ENCODE assay signal across 8 mouse cellular contexts in the genomic region with DNA sequence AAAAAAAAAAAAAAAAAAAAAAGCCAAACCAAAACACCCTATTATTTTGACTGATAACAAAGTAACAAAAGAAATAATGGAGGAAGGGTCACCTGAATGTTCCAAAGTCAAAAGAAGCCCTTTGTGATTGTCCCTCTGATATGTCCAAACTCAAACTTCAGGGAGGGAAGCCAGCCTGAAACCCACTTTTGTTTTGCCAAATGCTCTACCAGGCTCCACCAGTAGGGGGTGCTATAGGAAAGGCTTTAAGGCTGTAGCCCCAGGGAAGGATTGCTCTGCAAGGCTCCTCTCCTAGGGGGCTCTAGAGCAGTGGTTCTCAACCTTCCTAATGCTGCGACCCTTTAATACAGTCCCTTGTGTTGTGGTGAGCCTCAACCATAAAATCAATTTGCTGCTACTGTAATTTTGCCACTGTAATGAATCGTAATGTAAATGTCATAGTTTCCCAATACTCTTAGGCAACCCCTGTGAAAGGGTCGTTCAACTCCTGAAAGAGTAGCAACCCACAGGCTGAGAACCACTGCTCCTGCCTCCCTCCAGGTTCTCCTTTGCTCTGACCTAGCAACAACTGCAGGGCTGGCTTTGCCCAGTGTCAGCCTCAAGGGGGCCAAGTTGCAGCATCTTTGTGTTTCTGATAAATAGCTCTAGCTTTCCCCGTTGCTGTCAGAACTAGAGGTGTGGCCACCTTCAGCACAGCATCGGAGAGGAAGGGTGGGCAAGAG. TPM values are rescaled to one million over a fixed set of nuclear protein-coding genes. Genes with fewer than 3 reads are reported as not detected.
A peak's percentile ranks its signal among the peaks of the same experiment; 100 is the strongest.
DNase-seq lines count a peak whose midpoint lies in the region; ATAC-seq and TF ChIP-seq lines count a peak whose summit lies in the region.

No protein-coding gene starts in this region.

- H3K4me3 ChIP-seq in gastrocnemius, adult 2 months = no peak overlapping the region
- H3K4me3 ChIP-seq in lung, postnatal 0 days (ENCODE audit: low read depth, low read length) = no peak overlapping the region

- H3K36me3 ChIP-seq in lung, postnatal 0 days (ENCODE audit: insufficient read depth, low read length) = no peaks in the 10 kb centered on the region

- no peak overlapping the region for H3K27ac ChIP-seq in gastrocnemius, adult 2 months
- no peak overlapping the region for H3K27ac ChIP-seq in lung, postnatal 0 days (ENCODE audit: low read length)

- ATAC-seq in lung, postnatal 0 days = 0 out of 2 replicates have a peak, but pooled peaks have one; percentile 28

- TF ChIP-seq CTCF in gastrocnemius, adult 2 months (IDR thresholded peaks at IDR 0.05) = peak; percentile 98
- peak; percentile 89 for TF ChIP-seq CTCF in lung, postnatal 0 days (IDR thresholded peaks at IDR 0.05)

- H3K27me3 ChIP-seq in lung, postnatal 0 days (replicated peaks; ENCODE audit: insufficient read depth, low read length) = no peaks in the 10 kb centered on the region

- H3K4me2 ChIP-seq in lung, postnatal 0 days (replicated peaks; ENCODE audit: low read depth, low read length) = no peak overlapping the region

- WGBS in lung, postnatal 0 days = 27% methylated on average over 5 of the region's 5 CpGs

- H3K9me3 ChIP-seq in lung, postnatal 0 days (ENCODE audit: low read length) = no peaks in the 10 kb centered on the region

- intact Hi-C loops in gastrocnemius, adult 2 months (cut with DNase I) = loop anchor here (5.0 kb wide), 1 partner anchor 62 kb away; no protein-coding TSS in a partner anchor

- peak; percentile 70 for DNase-seq in CD4-positive helper T cell, adult 2 months (ENCODE audit: low read depth, low spot score)
- DNase-seq in NIH3T3 (ENCODE audit: low read depth) = peak; percentile 90
- DNase-seq in cerebellum, postnatal 25 days = peak; percentile 82 to 89
- DNase-seq in gastrocnemius, adult 2 months = peak; percentile 76
- DNase-seq in kidney, adult 9 months = peak; percentile 71
- DNase-seq in lung, postnatal 0 days (ENCODE audit: low spot score) = peak; percentile 68
- peak; percentile 95 for DNase-seq in retina, embryonic 14.5 days (ENCODE audit: low spot score)
- peak; percentile 88 for DNase-seq in thymus, postnatal 4 days

- no peaks in the 10 kb centered on the region for H3K4me1 ChIP-seq in lung, postnatal 0 days (ENCODE audit: insufficient read depth, low read depth, low read length)

- H3K9ac ChIP-seq in lung, postnatal 0 days (replicated peaks; ENCODE audit: low read depth) = no peak overlapping the region

- TF ChIP-seq EP300 in lung, postnatal 0 days (IDR thresholded peaks at IDR 0.05) = no peak

RNA-seq across cellular contexts. Expression of a gene that starts 24.4 kb away (rescaled TPM):
- not detected for total RNA-seq in gastrocnemius, adult 2 months (2021)
- polyA plus RNA-seq in lung, postnatal 0 days (2015; fragmentation: Nextera tagmentation; extraction: Ambion mirVana) = 0.57 and 0.73 TPM in 2 replicates

RNA-seq across cellular contexts. Expression of a gene that starts 42.0 kb away (rescaled TPM):
- total RNA-seq in gastrocnemius, adult 2 months (2021) = 1 to 10 TPM; 2.4 to 3.1 TPM
- polyA plus RNA-seq in lung, postnatal 0 days (2015; fragmentation: Nextera tagmentation; extraction: Ambion mirVana) = 1.9 and 2.9 TPM in 2 replicates

RNA-seq across cellular contexts. Expression of a gene that starts 42.2 kb away (rescaled TPM):
- 1 to 10 TPM; 7.2 to 9.2 TPM for total RNA-seq in gastrocnemius, adult 2 months (2021)
- polyA plus RNA-seq in lung, postnatal 0 days (2015; fragmentation: Nextera tagmentation; extraction: Ambion mirVana) = 19.8 and 20.1 TPM in 2 replicates

RNA-seq across cellular contexts. Expression of a gene that starts 57.6 kb away (rescaled TPM):
- 100 to 1,000 TPM; 231 to 243 TPM for total RNA-seq in gastrocnemius, adult 2 months (2021)
- polyA plus RNA-seq in lung, postnatal 0 days (2015; fragmentation: Nextera tagmentation; extraction: Ambion mirVana) = 488 and 561 TPM in 2 replicates
